Mouse (Mus musculus) CH12.LX (cell line): Measurements from ENCODE around the gene 2810004N23Rik. TPM values are rescaled to one million over a fixed set of nuclear protein-coding genes. Genes with fewer than 3 reads are reported as not detected.

Experiments used
- DNase-seq: peaks from one replicate; pipeline ENCODE4 v3.0.0-alpha.2; 2013; ENCODE audit errors: extremely low read depth
- H3K27ac ChIP-seq: 2 replicates; pipeline ENCODE4 v1.5.1; 2012; ENCODE audit warnings: low read depth, mild to moderate bottlenecking, control low read depth, moderate library complexity; ENCODE audit not compliant: insufficient read depth
- H3K27me3 ChIP-seq: replicated peaks from 2 replicates; pipeline ENCODE3; 2012; ENCODE audit warnings: inconsistent platforms
- H3K36me3 ChIP-seq, 2 experiments: replicated peaks in 1 of 2; 2 replicates each; pipeline versions ENCODE3 to v1.6.1; 2012; ENCODE audit warnings: inconsistent platforms in 1 of 2, low read length in 1 of 2, mild to moderate bottlenecking in 1 of 2, mixed read lengths in 1 of 2, moderate library complexity in 1 of 2; ENCODE audit not compliant: control insufficient read depth in 1 of 2, insufficient read depth in 1 of 2
- H3K4me1 ChIP-seq, 2 experiments: 2 replicates each; pipeline ENCODE4 v1.6.1; 2012; ENCODE audit warnings: inconsistent platforms in 1 of 2, moderate library complexity in 1 of 2; ENCODE audit not compliant: insufficient read depth in 2 of 2, control insufficient read depth in 1 of 2
- H3K4me2 ChIP-seq: 2 replicates; pipeline ENCODE4 v1.6.1; 2012; ENCODE audit warnings: low read depth, mild to moderate bottlenecking, control low read depth; ENCODE audit not compliant: poor library complexity, insufficient read depth, severe bottlenecking
- H3K4me3 ChIP-seq, 3 experiments: fragments of 150-350 bp in 1 of 3; sonication (generic) in 1 of 3; replicated peaks in 1 of 3; 2 replicates each; pipeline versions ENCODE3 to v1.5.1; 2011 to 2012; ENCODE audit warnings: low read depth in 2 of 3, low read length in 2 of 3, mild to moderate bottlenecking in 2 of 3, moderate library complexity in 2 of 3, control low read depth in 1 of 3, improper control_type of control experiment in 1 of 3, inconsistent platforms in 1 of 3, mixed read lengths in 1 of 3; ENCODE audit not compliant: poor library complexity in 1 of 3
- H3K79me2 ChIP-seq: replicated peaks from 2 replicates; pipeline ENCODE4 v1.6.1; 2012; ENCODE audit warnings: mild to moderate bottlenecking, moderate library complexity; ENCODE audit not compliant: control insufficient read depth, poor library complexity, insufficient read depth, severe bottlenecking; ENCODE audit errors: extremely low read depth
- H3K9ac ChIP-seq: 2 replicates; pipeline ENCODE4 v1.6.1; 2012; ENCODE audit warnings: low read depth, mild to moderate bottlenecking, control low read depth, moderate library complexity; ENCODE audit not compliant: insufficient read depth
- H3K9me3 ChIP-seq: replicated peaks from 2 replicates; pipeline ENCODE3; 2012; ENCODE audit warnings: low read length, inconsistent platforms, mixed read lengths
- CHD1 ChIP-seq: IDR thresholded peaks from 2 replicates; pipeline ENCODE4 v1.6.1; 2012; ENCODE audit warnings: low read depth, low read length, improper control_type of control experiment, inconsistent platforms
- CTCF ChIP-seq, 2 experiments: IDR thresholded peaks in 1 of 2; conservative IDR thresholded peaks in 1 of 2; 2 replicates each; pipeline ENCODE4 v1.5.1; 2011 to 2012; ENCODE audit warnings: low read depth in 2 of 2, low read length in 2 of 2, improper control_type of control experiment in 1 of 2, inconsistent platforms in 1 of 2, mild to moderate bottlenecking in 1 of 2, moderate library complexity in 1 of 2
- E2F4 ChIP-seq: IDR thresholded peaks from 2 replicates; pipeline ENCODE4 v1.6.1; 2011; ENCODE audit warnings: low read depth, low read length, improper control_type of control experiment; ENCODE audit not compliant: insufficient replicate concordance
- ELF1 ChIP-seq: IDR thresholded peaks from 2 replicates; pipeline ENCODE4 v1.6.1; 2014; ENCODE audit warnings: low read depth, mild to moderate bottlenecking, inconsistent platforms, low read length, improper control_type of control experiment
- GABPA ChIP-seq: IDR thresholded peaks from 2 replicates; pipeline ENCODE4 v1.6.1; 2012; ENCODE audit warnings: low read depth, low read length, improper control_type of control experiment, inconsistent platforms; ENCODE audit not compliant: insufficient replicate concordance
- IRF4 ChIP-seq: IDR thresholded peaks from 2 replicates; pipeline ENCODE4 v1.6.1; 2014; ENCODE audit warnings: low read depth, mild to moderate bottlenecking, inconsistent platforms, low read length, improper control_type of control experiment
- JUND ChIP-seq: conservative IDR thresholded peaks from 2 replicates; pipeline ENCODE4 v1.6.1; 2011; ENCODE audit warnings: low read depth, low read length, improper control_type of control experiment
- KAT2A ChIP-seq: IDR thresholded peaks from 2 replicates; pipeline ENCODE4 v1.6.1; 2012; ENCODE audit warnings: low read length, improper control_type of control experiment, inconsistent platforms; ENCODE audit not compliant: insufficient replicate concordance
- MEF2A ChIP-seq: IDR thresholded peaks from 2 replicates; pipeline ENCODE4 v1.6.1; 2014; ENCODE audit warnings: low read depth, mild to moderate bottlenecking, inconsistent platforms, low read length, improper control_type of control experiment, borderline replicate concordance
- MXI1 ChIP-seq: IDR thresholded peaks from 2 replicates; pipeline ENCODE4 v1.6.1; 2011; ENCODE audit warnings: mild to moderate bottlenecking, low read depth, low read length, improper control_type of control experiment
- MYC ChIP-seq: IDR thresholded peaks from 2 replicates; pipeline ENCODE4 v1.6.1; 2011; ENCODE audit warnings: low read depth, mild to moderate bottlenecking, improper control_type of control experiment, low read length
- NRF1 ChIP-seq: IDR thresholded peaks from 2 replicates; pipeline ENCODE4 v1.6.1; 2014; ENCODE audit warnings: low read depth, mild to moderate bottlenecking, inconsistent platforms, low read length, improper control_type of control experiment, moderate library complexity
- PAX5 ChIP-seq: IDR thresholded peaks from 2 replicates; pipeline ENCODE4 v1.6.1; 2012; ENCODE audit warnings: low read length, inconsistent platforms, mixed read lengths
- POLR2AphosphoS2 ChIP-seq: IDR thresholded peaks from 2 replicates; pipeline ENCODE4 v1.6.1; 2011; ENCODE audit warnings: low read depth, low read length, improper control_type of control experiment
- RAD21 ChIP-seq: IDR thresholded peaks from 2 replicates; pipeline ENCODE4 v1.6.1; 2011; ENCODE audit warnings: low read depth, mild to moderate bottlenecking, low read length, improper control_type of control experiment, moderate library complexity
- RCOR1 ChIP-seq: conservative IDR thresholded peaks from 2 replicates; pipeline ENCODE4 v1.6.1; 2012; ENCODE audit warnings: low read depth, mild to moderate bottlenecking, inconsistent platforms, low read length, improper control_type of control experiment
- SIN3A ChIP-seq: IDR thresholded peaks from 2 replicates; pipeline ENCODE4 v1.6.1; 2012; ENCODE audit warnings: low read length, improper control_type of control experiment, inconsistent platforms
- SMC3 ChIP-seq: IDR thresholded peaks from 2 replicates; pipeline ENCODE4 v1.6.1; 2011; ENCODE audit warnings: low read depth, low read length, improper control_type of control experiment
- TBP ChIP-seq: conservative IDR thresholded peaks from 2 replicates; pipeline ENCODE4 v1.6.1; 2011; ENCODE audit warnings: low read depth, low read length, improper control_type of control experiment
- TCF12 ChIP-seq: IDR thresholded peaks from 2 replicates; pipeline ENCODE4 v1.6.1; 2014; ENCODE audit warnings: low read depth, mild to moderate bottlenecking, inconsistent platforms, low read length, improper control_type of control experiment
- USF1 ChIP-seq: IDR thresholded peaks from 2 replicates; pipeline ENCODE4 v1.6.1; 2014; ENCODE audit warnings: low read depth, mild to moderate bottlenecking, inconsistent platforms, low read length, improper control_type of control experiment
- ZC3H11A ChIP-seq: IDR thresholded peaks from 2 replicates; pipeline ENCODE4 v1.6.1; 2012; ENCODE audit warnings: low read depth, mild to moderate bottlenecking, inconsistent platforms, low read length, improper control_type of control experiment
- ZMIZ1 ChIP-seq: IDR thresholded peaks from 2 replicates; pipeline ENCODE4 v1.6.1; 2012; ENCODE audit warnings: low read depth, mild to moderate bottlenecking, inconsistent platforms, low read length, improper control_type of control experiment
- dilution Hi-C: fragments of 300-500 bp; cut with MboI; formaldehyde crosslinking; loops from 2 replicates; pipeline ENCODE4 v1.14.3; 2020; ENCODE audit warnings: low sequenced_read_pairs; ENCODE audit not compliant: extremely low pct_unique_long_range_greater_than_20kb, extremely low pct_ligation_motif_present
- in situ Hi-C: fragments of 300-500 bp; cut with MboI; formaldehyde crosslinking; loops from 3 replicates; pipeline ENCODE4 v1.14.3; 2019; ENCODE audit warnings: low sequenced_read_pairs, low pct_ligation_motif_present, low pct_unique_long_range_greater_than_20kb, mixed read lengths
- polyA plus RNA-seq: library from polyadenylated mRNA; unstranded; fragments of >175 nt; gene quantifications from 2 replicates; pipeline ENCODE4 v1.2.1, GENCODE M21; 2012; ENCODE audit warnings: low read depth; ENCODE audit not compliant: insufficient read length
- total RNA-seq, 2 experiments: library from RNA; depleted of rRNA; stranded (reverse); fragments of 300-350 nt in 1 of 2; fragments of >200 nt in 1 of 2; gene quantifications; 2 replicates each; pipeline ENCODE4 v1.2.3; 2012 to 2014

Gene 2810004N23Rik
- total and polyA plus RNA-seq, 3 experiments: 45.1 to 75.7 (median 47.6) TPM

GRCm38 (mm10) chr8:124860188-124860587, 2.7 kb downstream of the 2810004N23Rik start:
- in situ Hi-C loops (no loop called here), dilution Hi-C loops (no loop called here)
- Histone ChIP-seq H3K9ac (no peak overlapping the region), H3K27ac (no peak overlapping the region), H3K9me3 (peaks cover 3% of the 10 kb centered on the region), H3K4me3 (no peak overlapping the region), H3K4me2 (no peak overlapping the region), H3K27me3 (no peaks in the 10 kb centered on the region), H3K4me1 (peaks cover 3 to 37% of the 10 kb centered on the region in 2 experiments), H3K36me3 (peaks cover 39 to 64% of the 10 kb centered on the region in 2 experiments), H3K79me2 (peaks cover 58% of the 10 kb centered on the region)
- no peak for DNase-seq
- TF ChIP-seq CHD1: no peak
- TF ChIP-seq SIN3A: no peak
- no peak for TF ChIP-seq MEF2A
- no peak for TF ChIP-seq TBP
- no peak for TF ChIP-seq POLR2AphosphoS2
- no peak for TF ChIP-seq ZMIZ1
- TF ChIP-seq CTCF (conservative IDR thresholded peaks at IDR 0.05 in 1 of 2, IDR thresholded peaks at IDR 0.05 in 1 of 2; ENCODE audit: low read depth in 2 of 2, low read length in 2 of 2): no peak
- no peak for TF ChIP-seq TCF12
- no peak for TF ChIP-seq NRF1
- TF ChIP-seq RCOR1: no peak
- no peak for TF ChIP-seq MXI1
- TF ChIP-seq SMC3: no peak
- no peak for TF ChIP-seq IRF4

GRCm38 (mm10) chr8:124859466-124859865, 3.5 kb downstream of the 2810004N23Rik start:
- dilution Hi-C loops (no loop called here), in situ Hi-C loops (no loop called here)
- peak; percentile 36 to 57; a peak in 3 of 4 replicates for TF ChIP-seq CTCF (conservative IDR thresholded peaks at IDR 0.05 in 1 of 2, IDR thresholded peaks at IDR 0.05 in 1 of 2; ENCODE audit: low read depth in 2 of 2, low read length in 2 of 2)
- peak; percentile 13 for TF ChIP-seq RAD21
- TF ChIP-seq SMC3: peak; percentile 32
- no peak for TF ChIP-seq NRF1
- no peak for TF ChIP-seq E2F4
- Histone ChIP-seq H3K79me2 (peaks cover 51% of the 10 kb centered on the region), H3K27me3 (no peaks in the 10 kb centered on the region), H3K36me3 (peaks cover 46 to 68% of the 10 kb centered on the region in 2 experiments), H3K4me2 (no peak overlapping the region), H3K4me3 (no peak overlapping the region), H3K27ac (no peak overlapping the region), H3K9ac (no peak overlapping the region), H3K9me3 (peaks cover 3% of the 10 kb centered on the region), H3K4me1 (peaks cover 0 to 29% of the 10 kb centered on the region in 2 experiments; a peak in 3 of 4 replicates)
- peak; percentile 35 for DNase-seq

GRCm38 (mm10) chr8:124853511-124853910, 9.4 kb downstream of the 2810004N23Rik start:
- in situ Hi-C loops: no loop called here
- H3K36me3 ChIP-seq: peaks cover 34 to 62% of the 10 kb centered on the region in 2 experiments
- dilution Hi-C loops: no loop called here

More at GRCm38 (mm10) chr8:124853511-124853910, 9.4 kb downstream of the 2810004N23Rik start:
- H3K79me2 ChIP-seq: peaks cover 8% of the 10 kb centered on the region
- no peak for DNase-seq
- no peak overlapping the region for H3K27ac ChIP-seq
- peaks cover 6% of the 10 kb centered on the region for H3K9me3 ChIP-seq
- H3K4me1 ChIP-seq: peaks cover 0 to 3% of the 10 kb centered on the region in 2 experiments; a peak in 1 of 4 replicates
- H3K4me3 ChIP-seq: no peak overlapping the region
- H3K4me2 ChIP-seq: no peak overlapping the region
- no peak overlapping the region for H3K9ac ChIP-seq
- no peaks in the 10 kb centered on the region for H3K27me3 ChIP-seq
- TF ChIP-seq IRF4 (no peak), PAX5 (no peak), GABPA (no peak), JUND (no peak), RCOR1 (no peak), ELF1 (no peak), MYC (no peak), CTCF (conservative IDR thresholded peaks at IDR 0.05 in 1 of 2, IDR thresholded peaks at IDR 0.05 in 1 of 2; ENCODE audit: low read depth in 2 of 2, low read length in 2 of 2) (no peak), USF1 (no peak), ZC3H11A (no peak), KAT2A (no peak)
